Mouse (Mus musculus) intestine, embryonic 14.5 days (tissue): Measurements from ENCODE around the gene Sbf2. TPM values are rescaled to one million over a fixed set of nuclear protein-coding genes. Genes with fewer than 3 reads are reported as not detected.

Experiments
- ATAC-seq: fragments of 200-750 bp; cut with Nextera tagmentation; replicated peaks from 2 replicates; pipeline ENCODE4 v1.8.0; 2017; ENCODE audit warnings: low read depth, moderate number of reproducible peaks, moderate TSS enrichment, moderate library complexity; ENCODE audit not compliant: low FRiP score, low TSS enrichment
- DNase-seq: peaks from one replicate; pipeline ENCODE4 v3.0.0-alpha.2; 2018; ENCODE audit warnings: low spot score
- H3K27ac ChIP-seq: fragments of 300-500 bp; sonication (generic); 2 replicates; pipeline ENCODE4 v1.5.1; 2014; ENCODE audit warnings: low read depth, mild to moderate bottlenecking, control low read depth
- H3K27me3 ChIP-seq: fragments of 300-500 bp; sonication (generic); replicated peaks from 2 replicates; pipeline ENCODE4 v1.6.1; 2014; ENCODE audit warnings: low read length, control low read depth; ENCODE audit not compliant: control insufficient read depth, insufficient read depth
- H3K36me3 ChIP-seq: fragments of 300-500 bp; sonication (generic); 2 replicates; pipeline ENCODE4 v1.6.1; 2014; ENCODE audit warnings: low read length, control low read depth; ENCODE audit not compliant: control insufficient read depth, insufficient read depth
- H3K4me1 ChIP-seq: fragments of 300-500 bp; sonication (generic); replicated peaks from 2 replicates; pipeline ENCODE4 v1.6.1; 2014; ENCODE audit warnings: low read length, control low read depth, mixed read lengths; ENCODE audit not compliant: control insufficient read depth, insufficient read depth
- H3K4me2 ChIP-seq: fragments of 300-500 bp; sonication (generic); 2 replicates; pipeline ENCODE4 v1.6.1; 2014; ENCODE audit warnings: low read length
- H3K4me3 ChIP-seq: fragments of 300-500 bp; sonication (generic); 2 replicates; pipeline ENCODE4 v1.5.1; 2014; ENCODE audit warnings: low read depth, low read length, control low read depth, mixed read lengths
- H3K9ac ChIP-seq: fragments of 300-500 bp; sonication (generic); 2 replicates; pipeline ENCODE4 v1.6.1; 2014; ENCODE audit warnings: mild to moderate bottlenecking, low read length
- H3K9me3 ChIP-seq: fragments of 300-500 bp; sonication (generic); 2 replicates; pipeline ENCODE4 v1.6.1; 2016; ENCODE audit warnings: low read length, control low read depth; ENCODE audit not compliant: control insufficient read depth
- WGBS: fragments of 180-500 bp; shearing (Covaris S2); extraction: QIAGEN DNeasy Blood & Tissue Kit; methylation state at CpG from one replicate; pipeline ENCODE4 v1.1.7; 2014; 5-methylcytosine and 5-hydroxymethylcytosine counted together
- polyA plus RNA-seq: library from polyadenylated mRNA; unstranded; fragments of >200 nt; fragmentation: Nextera tagmentation; extraction: Ambion mirVana; gene quantifications from 2 replicates; pipeline ENCODE4 v1.2.1, GENCODE M21; 2014

The Sbf2 gene
- polyA plus RNA-seq, result 37.6 and 39.8 TPM in 2 replicates

GRCm38 (mm10) chr7:110614133-110615063 is at the start of gene Sbf2:
Sbf2 (minus strand) TSS chr7:110614922.
- no peaks in the 10 kb centered on the region for H3K27me3 ChIP-seq
- H3K4me2 ChIP-seq, result peak within 1 kb of the TSS; percentile 77
- H3K27ac ChIP-seq, result peak within 1 kb of the TSS; percentile 99
- under 1% methylated on average over 112 of the region's 127 CpGs for WGBS
- H3K36me3 ChIP-seq, result no peaks in the 10 kb centered on the region
- H3K4me1 ChIP-seq, result peaks cover 38% of the 10 kb centered on the region
- peak; percentile 93 for ATAC-seq
- peak; percentile 93 for DNase-seq
- H3K9ac ChIP-seq, result peak within 1 kb of the TSS; percentile 96
- no peaks in the 10 kb centered on the region for H3K9me3 ChIP-seq
- H3K4me3 ChIP-seq, result peak within 1 kb of the TSS; percentile 86

- H3K4me3 ChIP-seq, result no peak overlapping the region
- H3K9me3 ChIP-seq, result no peaks in the 10 kb centered on the region
- H3K4me2 ChIP-seq, result no peak overlapping the region
- peak overlapping the region; percentile 16; the same call in 1 of the 2 replicates for H3K27ac ChIP-seq
- H3K27me3 ChIP-seq, result no peaks in the 10 kb centered on the region
- ATAC-seq (no peak; the same call in 1 of the 2 replicates), DNase-seq (no peak)
- H3K4me1 ChIP-seq, result no peaks in the 10 kb centered on the region
- H3K36me3 ChIP-seq, result no peaks in the 10 kb centered on the region
- H3K9ac ChIP-seq, result no peak overlapping the region
- 49% methylated on average over 3 of the region's 3 CpGs for WGBS
These were observed 43.7 kb upstream of the Sbf2 start for GRCm38 (mm10) chr7:110658378-110658928.

- no peaks in the 10 kb centered on the region for H3K9me3 ChIP-seq
- ATAC-seq (no peak), DNase-seq (no peak)
- H3K27ac ChIP-seq, result no peak overlapping the region
- no peak overlapping the region for H3K4me3 ChIP-seq
- H3K4me2 ChIP-seq, result no peak overlapping the region
- no peak overlapping the region for H3K9ac ChIP-seq
- WGBS, result 64% methylated on average over 6 of the region's 6 CpGs
- no peaks in the 10 kb centered on the region for H3K4me1 ChIP-seq
- no peaks in the 10 kb centered on the region for H3K27me3 ChIP-seq
- no peaks in the 10 kb centered on the region for H3K36me3 ChIP-seq
These were observed 41.2 kb upstream of the Sbf2 start for GRCm38 (mm10) chr7:110655966-110656365.

- Histone ChIP-seq H3K9me3 (no peaks in the 10 kb centered on the region), H3K4me2 (no peak overlapping the region), H3K4me3 (no peak overlapping the region), H3K4me1 (no peaks in the 10 kb centered on the region), H3K27me3 (no peaks in the 10 kb centered on the region), H3K9ac (no peak overlapping the region), H3K27ac (no peak overlapping the region), H3K36me3 (no peaks in the 10 kb centered on the region)
- DNase-seq, result no peak
- WGBS, result 77% methylated on average over 3 of the region's 3 CpGs
- ATAC-seq, result no peak
These were observed 40.5 kb upstream of the Sbf2 start for GRCm38 (mm10) chr7:110655230-110655629.

GRCm38 (mm10) chr7:110651091-110651490 is 36.4 kb upstream of the Sbf2 start:
- H3K9ac ChIP-seq, result no peak overlapping the region
- ATAC-seq (no peak), DNase-seq (no peak)
- 67% methylated on average over 6 of the region's 6 CpGs for WGBS
- peaks cover 2% of the 10 kb centered on the region; the same call in 1 of the 2 replicates for H3K4me1 ChIP-seq
- H3K4me2 ChIP-seq, result no peak overlapping the region
- no peak overlapping the region for H3K4me3 ChIP-seq
- no peaks in the 10 kb centered on the region for H3K27me3 ChIP-seq
- H3K36me3 ChIP-seq, result no peaks in the 10 kb centered on the region
- H3K9me3 ChIP-seq, result 0 out of 2 replicates have a peak, but pooled peaks cover 4% of the 10 kb centered on the region
- H3K27ac ChIP-seq, result no peak overlapping the region

- H3K9ac ChIP-seq, result no peak overlapping the region
- 0 out of 2 replicates have a peak, but pooled peaks cover 4% of the 10 kb centered on the region for H3K9me3 ChIP-seq
- no peak for DNase-seq
- no peak for ATAC-seq
- H3K4me3 ChIP-seq, result no peak overlapping the region
- no peak overlapping the region for H3K4me2 ChIP-seq
- H3K36me3 ChIP-seq, result no peaks in the 10 kb centered on the region
- peaks cover 2% of the 10 kb centered on the region; the same call in 1 of the 2 replicates for H3K4me1 ChIP-seq
- no peaks in the 10 kb centered on the region for H3K27me3 ChIP-seq
- WGBS, result 21% methylated on average over 4 of the region's 4 CpGs
- no peak overlapping the region for H3K27ac ChIP-seq
These were observed 35.8 kb upstream of the Sbf2 start for GRCm38 (mm10) chr7:110650491-110650890.

GRCm38 (mm10) chr7:110649133-110649987 is 34.6 kb upstream of the Sbf2 start:
- Histone ChIP-seq H3K9ac (no peak overlapping the region), H3K36me3 (no peaks in the 10 kb centered on the region), H3K4me1 (peaks cover 2% of the 10 kb centered on the region; the same call in 1 of the 2 replicates), H3K4me2 (no peak overlapping the region), H3K27ac (peak overlapping the region; percentile 67; the same call in 1 of the 2 replicates), H3K4me3 (no peak overlapping the region), H3K27me3 (no peaks in the 10 kb centered on the region), H3K9me3 (0 out of 2 replicates have a peak, but pooled peaks cover 4% of the 10 kb centered on the region)
- ATAC-seq (no peak), DNase-seq (no peak)
- WGBS, result 82% methylated on average over 6 of the region's 6 CpGs

GRCm38 (mm10) chr7:110648455-110649085 is 33.8 kb upstream of the Sbf2 start:
- no peaks in the 10 kb centered on the region for H3K36me3 ChIP-seq
- H3K9ac ChIP-seq, result no peak overlapping the region
- peaks cover 4% of the 10 kb centered on the region; the same call in 1 of the 2 replicates for H3K4me1 ChIP-seq
- DNase-seq (no peak), ATAC-seq (peak; percentile 72)
- no peaks in the 10 kb centered on the region for H3K27me3 ChIP-seq
- H3K27ac ChIP-seq, result peak overlapping the region; percentile 67
- WGBS, result 51% methylated on average over 13 of the region's 13 CpGs
- H3K9me3 ChIP-seq, result 0 out of 2 replicates have a peak, but pooled peaks cover 4% of the 10 kb centered on the region
- peak overlapping the region; percentile 30 for H3K4me2 ChIP-seq
- no peak overlapping the region for H3K4me3 ChIP-seq
